Mouse (Mus musculus) E14TG2a.4 (cell line): ENCODE measurements around the gene Nudt16l1.

Source experiments
- CTCF ChIP-seq: conservative IDR thresholded peaks from 2 replicates; pipeline ENCODE4 v1.5.1; 2014; ENCODE audit warnings: low read length
- NANOG ChIP-seq: IDR thresholded peaks from 2 replicates; pipeline ENCODE4 v1.6.1; 2014; ENCODE audit warnings: borderline replicate concordance, low read length, mixed read lengths
- POU5F1 ChIP-seq: IDR thresholded peaks from 2 replicates; pipeline ENCODE4 v1.6.1; 2014; ENCODE audit warnings: low read length, borderline replicate concordance

DNA sequence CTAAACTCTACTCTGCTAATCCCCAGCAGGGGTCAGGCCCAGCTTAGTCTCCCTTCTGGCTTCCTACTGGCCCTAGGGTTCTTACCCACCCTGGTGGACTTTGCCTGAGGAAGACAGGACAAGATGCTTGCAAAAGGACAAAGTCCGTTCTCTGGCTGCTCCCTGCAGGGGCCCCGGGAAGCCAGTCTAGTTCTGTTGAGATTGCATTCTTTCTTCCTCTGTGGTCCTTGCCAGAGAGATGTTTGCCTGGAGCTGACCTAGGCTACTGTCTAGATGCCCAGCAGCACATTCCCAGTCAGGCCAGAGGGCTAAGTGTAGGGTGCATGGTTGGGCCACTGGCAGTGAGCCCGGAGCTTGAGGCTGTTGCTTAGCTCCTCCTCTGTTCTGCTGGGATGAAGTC is 6.1 kb upstream of the Nudt16l1 start:
- no peak for TF ChIP-seq CTCF
- TF ChIP-seq NANOG, result no peak
- no peak for TF ChIP-seq POU5F1
